Mouse (Mus musculus) WW6 (cell line): ENCODE measurements around the gene Mast1.

Experiments used
- DNase-seq: peaks from one replicate; pipeline ENCODE4 v3.0.0-alpha.2; 2013; ENCODE audit warnings: low read depth, low spot score

Mast1 gene

GRCm38 (mm10) chr8:84936962-84937546 is at the start of gene Mast1:
Mast1 (minus strand) TSS chr8:84937359.
- DNase-seq = no peak

GRCm38 (mm10) chr8:84986379-84986945 is 49.3 kb upstream of the Mast1 start:
- DNase-seq = no peak

- DNase-seq = no peak
These were observed 48.7 kb upstream of the Mast1 start for GRCm38 (mm10) chr8:84985684-84986378.

- no peak for DNase-seq
These were observed 48.0 kb upstream of the Mast1 start for GRCm38 (mm10) chr8:84985049-84985683.

GRCm38 (mm10) chr8:84984294-84985048 is 47.3 kb upstream of the Mast1 start:
- DNase-seq = no peak

GRCm38 (mm10) chr8:84982499-84983011 is 45.4 kb upstream of the Mast1 start:
- no peak for DNase-seq

- no peak for DNase-seq
These were observed 44.7 kb upstream of the Mast1 start for GRCm38 (mm10) chr8:84981644-84982498.

GRCm38 (mm10) chr8:84980622-84981358 is 43.6 kb upstream of the Mast1 start:
- DNase-seq = no peak

- no peak for DNase-seq
These were observed 42.7 kb upstream of the Mast1 start for GRCm38 (mm10) chr8:84979599-84980421.

GRCm38 (mm10) chr8:84978248-84978940 is 41.2 kb upstream of the Mast1 start, which contains the start of gene Junb:
Junb (minus strand) TSS chr8:84978718.
- no peak for DNase-seq

GRCm38 (mm10) chr8:84977435-84978247 is 40.5 kb upstream of the Mast1 start:
- no peak for DNase-seq

- DNase-seq = no peak
These were observed 39.7 kb upstream of the Mast1 start for GRCm38 (mm10) chr8:84976763-84977434.

GRCm38 (mm10) chr8:84976031-84976762 is 39.0 kb upstream of the Mast1 start:
- DNase-seq = no peak

GRCm38 (mm10) chr8:84975434-84975833 is 38.3 kb upstream of the Mast1 start:
- no peak for DNase-seq

GRCm38 (mm10) chr8:84974543-84975142 is 37.5 kb upstream of the Mast1 start:
- no peak for DNase-seq
